Mouse (Mus musculus) liver, embryonic 11.5 days (tissue): ENCODE results near the gene Trp53. TPM values are rescaled to one million over a fixed set of nuclear protein-coding genes. Genes with fewer than 3 reads are reported as not detected.

Experiments used
- ATAC-seq: fragments of 200-750 bp; cut with Nextera tagmentation; replicated peaks from 2 replicates; pipeline ENCODE4 v1.8.0; 2017; ENCODE audit warnings: moderate number of reproducible peaks, mild to moderate bottlenecking, moderate TSS enrichment, moderate library complexity; ENCODE audit not compliant: low FRiP score
- DNase-seq: peaks from one replicate; pipeline ENCODE4 v3.0.0-alpha.2; 2017; ENCODE audit warnings: low spot score
- H3K27ac ChIP-seq: fragments of 300-500 bp; sonication (generic); 2 replicates; pipeline ENCODE4 v1.5.1; 2014; ENCODE audit warnings: mild to moderate bottlenecking, low read depth, low read length, control low read depth
- H3K27me3 ChIP-seq: fragments of 300-500 bp; sonication (generic); replicated peaks from 2 replicates; pipeline ENCODE4 v1.6.1; 2014; ENCODE audit warnings: low read length, mixed read lengths; ENCODE audit not compliant: control insufficient read depth, insufficient read depth
- H3K36me3 ChIP-seq: fragments of 300-500 bp; sonication (generic); 2 replicates; pipeline ENCODE4 v1.6.1; 2014; ENCODE audit warnings: mild to moderate bottlenecking, low read length, moderate library complexity, mixed read lengths; ENCODE audit not compliant: control insufficient read depth, insufficient read depth
- H3K4me1 ChIP-seq: fragments of 300-500 bp; sonication (generic); replicated peaks from 2 replicates; pipeline ENCODE4 v1.6.1; 2014; ENCODE audit warnings: low read length, mixed read lengths; ENCODE audit not compliant: control insufficient read depth, insufficient read depth
- H3K4me2 ChIP-seq: fragments of 300-500 bp; sonication (generic); 2 replicates; pipeline ENCODE4 v1.6.1; 2014; ENCODE audit warnings: mild to moderate bottlenecking, control low read depth, moderate library complexity
- H3K4me3 ChIP-seq: fragments of 300-500 bp; sonication (generic); 2 replicates; pipeline ENCODE4 v1.5.1; 2014; ENCODE audit warnings: low read depth, low read length, control low read depth
- H3K9ac ChIP-seq: fragments of 300-500 bp; sonication (generic); 2 replicates; pipeline ENCODE4 v1.6.1; 2014; ENCODE audit warnings: low read depth, low read length, control low read depth
- H3K9me3 ChIP-seq: fragments of 300-500 bp; sonication (generic); 2 replicates; pipeline ENCODE4 v1.6.1; 2016; ENCODE audit warnings: low read length, inconsistent platforms, mixed read lengths; ENCODE audit not compliant: control insufficient read depth
- WGBS: fragments of 180-500 bp; shearing (Covaris S2); extraction: QIAGEN DNeasy Blood & Tissue Kit; methylation state at CpG from one replicate; pipeline ENCODE4 v1.1.7; 2014; 5-methylcytosine and 5-hydroxymethylcytosine counted together
- polyA plus RNA-seq: library from polyadenylated mRNA; unstranded; fragments of >200 nt; fragmentation: Nextera tagmentation; extraction: Ambion mirVana; gene quantifications from 2 replicates; pipeline ENCODE4 v1.2.1, GENCODE M21; 2014

The Trp53 gene
- polyA plus RNA-seq, 1 experiment from 2014 or later: 196 TPM

DNA sequence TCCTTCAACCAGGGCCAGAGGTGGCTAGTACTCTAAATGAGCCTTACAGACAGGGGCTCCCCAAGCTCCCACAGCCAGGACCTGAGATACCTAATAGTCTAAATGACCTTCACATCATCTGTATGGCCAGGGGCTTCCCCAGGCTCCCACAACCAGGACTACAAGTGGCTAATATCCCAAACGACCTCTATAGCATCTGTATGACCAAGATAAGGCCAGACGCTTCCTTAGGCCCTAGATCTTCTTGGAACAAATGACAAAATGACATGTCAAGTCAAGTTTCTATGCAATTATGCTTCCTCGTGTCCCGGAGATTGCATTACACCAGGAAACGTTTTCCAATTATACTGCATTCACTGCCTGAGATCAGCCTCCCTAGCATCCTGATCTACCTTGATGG, 3.9 kb upstream of the Trp53 start:
- no peaks in the 10 kb centered on the region for H3K9me3 ChIP-seq
- H3K27me3 ChIP-seq: no peaks in the 10 kb centered on the region
- H3K4me2 ChIP-seq: peak overlapping the region; percentile 87
- H3K36me3 ChIP-seq: peaks cover 11% of the 10 kb centered on the region; the same call in 1 of the 2 replicates
- DNase-seq: no peak
- H3K4me3 ChIP-seq: peak overlapping the region; percentile 71
- 46% methylated on average over 5 of the region's 5 CpGs for WGBS
- H3K9ac ChIP-seq: no peak overlapping the region
- H3K27ac ChIP-seq: peak overlapping the region; percentile 33
- H3K4me1 ChIP-seq: peaks cover 33% of the 10 kb centered on the region
- ATAC-seq: no peak

DNA sequence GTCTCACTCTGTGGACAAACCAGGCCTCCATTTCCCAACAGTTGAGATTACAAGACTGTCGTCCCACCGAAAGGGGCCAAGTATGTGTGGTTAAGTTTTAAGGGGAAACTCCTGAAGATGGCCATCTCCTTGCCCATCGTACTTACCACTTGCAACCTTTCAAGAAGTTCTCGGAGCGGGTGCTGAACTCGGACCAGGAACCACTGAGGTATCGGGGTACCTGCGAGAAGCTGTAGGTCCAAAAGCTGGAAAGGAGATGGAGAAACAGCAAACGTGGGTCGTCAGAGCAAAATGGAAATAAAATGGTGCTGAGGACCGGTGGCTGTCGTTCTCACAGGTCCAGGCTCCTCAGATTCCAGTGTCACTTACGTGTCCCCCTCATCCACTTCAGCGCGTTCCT, 1.9 kb upstream of the Trp53 start:
- no peaks in the 10 kb centered on the region for H3K9me3 ChIP-seq
- H3K9ac ChIP-seq: peak overlapping the region; percentile 72
- H3K27ac ChIP-seq: peak overlapping the region; percentile 60; the same call in 1 of the 2 replicates
- ATAC-seq: no peak
- peak overlapping the region; percentile 71 for H3K4me3 ChIP-seq
- peaks cover 5% of the 10 kb centered on the region; the same call in 1 of the 2 replicates for H3K36me3 ChIP-seq
- H3K27me3 ChIP-seq: no peaks in the 10 kb centered on the region
- WGBS: 10% methylated on average over 15 of the region's 15 CpGs
- peak overlapping the region; percentile 87 for H3K4me2 ChIP-seq
- H3K4me1 ChIP-seq: peaks cover 41% of the 10 kb centered on the region
- DNase-seq: no peak

DNA sequence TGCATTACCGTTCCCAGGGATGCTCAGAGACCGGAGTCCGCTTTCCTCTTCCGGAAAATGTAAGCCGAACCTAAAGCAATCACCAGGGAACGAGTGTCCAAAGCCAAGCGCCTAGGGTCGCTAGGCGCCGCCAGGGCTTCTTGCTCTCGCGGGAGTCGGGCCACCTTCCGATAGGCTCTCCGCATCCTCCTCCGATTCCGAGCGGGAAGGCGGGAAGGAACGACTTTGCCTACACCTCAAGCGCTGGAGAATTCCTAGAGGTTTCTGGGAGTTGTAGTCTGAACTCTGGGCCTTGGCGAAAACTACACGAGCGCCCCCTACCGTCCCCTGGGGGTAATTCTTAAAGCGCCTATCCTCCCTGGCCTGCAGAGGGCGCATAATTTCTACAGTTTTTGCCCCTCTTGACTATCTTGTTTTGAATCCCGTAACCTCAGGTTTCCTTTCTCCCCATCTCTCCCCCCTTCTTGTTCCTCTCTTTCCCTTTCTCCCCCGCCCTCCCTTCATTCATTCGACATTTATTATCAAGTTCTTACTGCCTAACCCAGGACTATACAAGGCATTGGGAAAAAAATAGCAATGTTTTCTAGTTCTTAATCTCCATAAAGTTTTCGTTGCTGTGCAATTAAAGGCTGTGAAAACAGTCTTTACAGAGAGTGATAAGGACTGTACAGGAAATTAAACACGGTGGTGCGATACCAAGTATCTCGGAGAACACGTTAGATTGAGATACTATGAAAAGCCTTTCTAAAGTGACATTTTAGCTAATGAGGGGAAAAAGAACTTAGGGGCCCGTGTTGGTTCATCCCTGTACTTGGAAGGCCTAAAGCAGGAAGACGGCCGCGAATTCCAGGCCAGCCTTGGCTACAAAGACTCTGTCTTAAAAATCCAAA, 786 bp upstream of the Trp53 start:
- peak overlapping the region; percentile 71 for H3K4me3 ChIP-seq
- DNase-seq (peak; percentile 99), ATAC-seq (peak; percentile 84)
- H3K27me3 ChIP-seq: no peaks in the 10 kb centered on the region
- WGBS: 2% methylated on average over 39 of the region's 39 CpGs
- H3K27ac ChIP-seq: peak overlapping the region; percentile 95
- peak overlapping the region; percentile 92 for H3K9ac ChIP-seq
- no peaks in the 10 kb centered on the region for H3K9me3 ChIP-seq
- peak overlapping the region; percentile 87 for H3K4me2 ChIP-seq
- H3K4me1 ChIP-seq: peaks cover 46% of the 10 kb centered on the region
- peaks cover 3% of the 10 kb centered on the region; the same call in 1 of the 2 replicates for H3K36me3 ChIP-seq

DNA sequence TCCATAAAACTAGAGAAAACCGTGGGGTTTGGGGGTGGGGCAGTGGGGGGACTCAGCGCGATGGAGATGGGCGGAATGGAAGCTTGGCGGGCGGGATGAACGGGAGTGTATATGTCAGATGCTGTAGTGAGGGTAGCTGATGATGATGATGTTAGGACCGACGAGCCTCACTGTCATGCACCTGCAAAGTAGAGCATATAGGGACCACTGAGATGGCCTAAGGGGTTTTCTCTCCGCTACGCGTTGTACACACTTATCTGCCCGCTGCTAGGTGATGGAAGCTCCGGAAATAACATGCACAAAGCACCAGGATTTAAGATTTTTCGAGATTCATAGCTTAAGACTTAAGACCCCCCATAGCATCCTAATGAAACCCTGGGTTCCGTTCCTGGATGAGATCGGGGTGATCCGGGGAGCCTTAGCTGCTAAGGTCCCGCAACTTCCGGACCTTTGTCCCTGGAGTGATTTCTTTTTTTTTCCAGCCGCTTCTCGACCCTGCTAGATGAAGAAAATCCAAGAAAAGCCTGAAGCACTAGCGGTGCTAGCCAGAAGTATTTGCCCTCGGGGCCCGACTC, 500 bp downstream of the Trp53 start:
- no peak for ATAC-seq
- Histone ChIP-seq H3K36me3 (no peaks in the 10 kb centered on the region), H3K4me1 (peaks cover 53% of the 10 kb centered on the region), H3K9ac (peak overlapping the region; percentile 92), H3K9me3 (no peaks in the 10 kb centered on the region), H3K4me3 (peak overlapping the region; percentile 71), H3K27ac (peak overlapping the region; percentile 95), H3K4me2 (peak overlapping the region; percentile 85), H3K27me3 (no peaks in the 10 kb centered on the region)
- WGBS: under 1% methylated on average over 25 of the region's 25 CpGs
- no peak for DNase-seq

- Histone ChIP-seq H3K36me3 (no peaks in the 10 kb centered on the region), H3K9ac (peak overlapping the region; percentile 92), H3K27me3 (no peaks in the 10 kb centered on the region), H3K4me1 (peaks cover 53% of the 10 kb centered on the region), H3K27ac (peak overlapping the region; percentile 95), H3K4me3 (peak overlapping the region; percentile 71), H3K9me3 (no peaks in the 10 kb centered on the region), H3K4me2 (peak overlapping the region; percentile 85)
- DNase-seq (peak; percentile 88), ATAC-seq (peak; percentile 80)
- WGBS: under 1% methylated on average over 36 of the region's 36 CpGs
Measured at GRCm38 (mm10) chr11:69581147-69581688, 1.1 kb downstream of the Trp53 start.

- ATAC-seq: no peak
- H3K4me1 ChIP-seq: peaks cover 52% of the 10 kb centered on the region
- DNase-seq: no peak
- WGBS: 3% methylated on average over 8 of the region's 8 CpGs
- H3K9ac ChIP-seq: peak overlapping the region; percentile 92
- H3K4me2 ChIP-seq: peak overlapping the region; percentile 85
- peak overlapping the region; percentile 95 for H3K27ac ChIP-seq
- H3K4me3 ChIP-seq: peak overlapping the region; percentile 71
- H3K36me3 ChIP-seq: peaks cover under 1% of the 10 kb centered on the region; the same call in 1 of the 2 replicates
- no peaks in the 10 kb centered on the region for H3K9me3 ChIP-seq
- H3K27me3 ChIP-seq: no peaks in the 10 kb centered on the region
Measured at GRCm38 (mm10) chr11:69581814-69582213, 1.7 kb downstream of the Trp53 start.

DNA sequence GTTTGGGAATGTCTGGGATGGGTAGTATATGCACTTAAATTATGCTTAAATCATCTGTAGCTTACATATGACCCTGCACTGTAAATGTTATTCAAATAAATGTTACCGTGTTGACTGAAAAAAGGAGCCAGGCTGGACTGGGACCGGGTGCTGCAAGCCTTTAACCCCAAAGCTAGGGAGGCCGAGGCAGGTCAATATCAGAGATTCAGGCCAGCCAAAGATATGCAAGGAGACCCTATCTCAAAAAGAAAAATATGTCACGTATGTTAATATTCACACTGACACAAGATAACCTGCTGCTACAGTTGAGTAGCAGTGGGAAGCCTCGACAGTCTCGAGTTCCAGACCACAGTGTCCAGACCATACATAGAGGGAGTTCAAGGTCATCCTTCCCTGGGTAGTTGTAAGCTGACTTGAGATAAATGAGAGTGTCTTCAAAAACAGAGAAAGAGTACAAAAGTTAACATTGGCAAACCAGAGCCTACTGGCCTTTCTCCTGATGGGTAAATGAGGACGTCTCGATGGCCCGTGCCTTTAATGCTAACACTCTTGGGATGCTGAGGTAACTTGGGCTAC, 2.2 kb downstream of the Trp53 start:
- ATAC-seq: no peak
- WGBS: 53% methylated on average over 9 of the region's 9 CpGs

DNA sequence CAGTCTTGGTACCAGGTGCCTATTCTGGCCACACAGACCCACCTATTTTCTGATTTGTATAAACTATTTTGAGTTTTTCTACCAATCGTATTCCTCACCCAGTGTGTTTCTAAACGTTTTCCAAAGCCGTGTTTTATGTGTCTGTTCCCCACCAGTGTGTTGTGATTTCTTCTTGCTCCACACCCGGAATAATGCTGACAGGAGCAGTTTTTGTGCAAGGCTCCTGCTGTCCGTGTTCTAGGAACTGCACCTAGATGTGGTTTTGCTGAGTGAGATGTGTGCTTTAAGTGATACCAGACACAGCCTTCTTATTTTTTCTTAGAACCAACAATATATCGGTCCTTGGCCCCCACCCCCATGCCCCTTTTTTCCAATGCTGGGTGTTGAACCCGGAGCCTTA, 3.8 kb downstream of the Trp53 start:
- Histone ChIP-seq H3K4me1 (peaks cover 50% of the 10 kb centered on the region), H3K4me2 (peak overlapping the region; percentile 62), H3K9me3 (no peaks in the 10 kb centered on the region), H3K27me3 (no peaks in the 10 kb centered on the region), H3K27ac (peak overlapping the region; percentile 83), H3K36me3 (peaks cover 20% of the 10 kb centered on the region), H3K4me3 (no peak overlapping the region), H3K9ac (no peak overlapping the region)
- ATAC-seq: no peak
- 77% methylated on average over 7 of the region's 7 CpGs for WGBS
- DNase-seq: no peak

More for the DNA sequence above, 2.2 kb downstream of the Trp53 start:
- peaks cover 51% of the 10 kb centered on the region for H3K4me1 ChIP-seq
- peak overlapping the region; percentile 85 for H3K4me2 ChIP-seq
- H3K27ac ChIP-seq: peak overlapping the region; percentile 95; the same call in 1 of the 2 replicates
- H3K4me3 ChIP-seq: peak overlapping the region; percentile 71
- no peaks in the 10 kb centered on the region for H3K9me3 ChIP-seq
- H3K27me3 ChIP-seq: no peaks in the 10 kb centered on the region
- peaks cover 5% of the 10 kb centered on the region for H3K36me3 ChIP-seq
- peak overlapping the region; percentile 92 for H3K9ac ChIP-seq
- DNase-seq: no peak
